Mouse (Mus musculus) stomach, embryonic 16.5 days (tissue): Measurements from ENCODE around the gene Spint5. TPM values are rescaled to one million over a fixed set of nuclear protein-coding genes. Genes with fewer than 3 reads are reported as not detected.
A peak's percentile ranks its signal among the peaks of the same experiment; 100 is the strongest.

Source experiments
- ATAC-seq: fragments of 200-750 bp; cut with Nextera tagmentation; 2 replicates; pipeline ENCODE4 v1.8.0; 2017; ENCODE audit warnings: moderate number of reproducible peaks, moderate TSS enrichment; ENCODE audit not compliant: insufficient read depth, low FRiP score
- H3K27ac ChIP-seq: fragments of 300-500 bp; sonication (generic); 2 replicates; pipeline ENCODE4 v1.5.1; 2014; ENCODE audit warnings: low read length
- H3K27me3 ChIP-seq: fragments of 300-500 bp; sonication (generic); 2 replicates; pipeline ENCODE4 v1.6.1; 2014; ENCODE audit warnings: low read length, control low read depth, mixed read lengths; ENCODE audit not compliant: control insufficient read depth, insufficient read depth
- H3K36me3 ChIP-seq: fragments of 300-500 bp; sonication (generic); 2 replicates; pipeline ENCODE4 v1.6.1; 2014; ENCODE audit warnings: low read length; ENCODE audit not compliant: control insufficient read depth, insufficient read depth
- H3K4me1 ChIP-seq: fragments of 300-500 bp; sonication (generic); 2 replicates; pipeline ENCODE4 v1.6.1; 2014; ENCODE audit warnings: low read length, control low read depth, mixed read lengths; ENCODE audit not compliant: control insufficient read depth, insufficient read depth
- H3K4me2 ChIP-seq: fragments of 300-500 bp; sonication (generic); 2 replicates; pipeline ENCODE4 v1.6.1; 2014; ENCODE audit warnings: low read depth, low read length, mixed read lengths
- H3K4me3 ChIP-seq: fragments of 300-500 bp; sonication (generic); replicated peaks from 2 replicates; pipeline ENCODE4 v1.5.1; 2014; ENCODE audit warnings: mild to moderate bottlenecking, low read length
- H3K9ac ChIP-seq: fragments of 300-500 bp; sonication (generic); 2 replicates; pipeline ENCODE4 v1.6.1; 2014; ENCODE audit warnings: low read length
- H3K9me3 ChIP-seq: fragments of 300-500 bp; sonication (generic); replicated peaks from 2 replicates; pipeline ENCODE4 v1.6.1; 2016; ENCODE audit warnings: low read length, control low read depth; ENCODE audit not compliant: control insufficient read depth
- WGBS: fragments of 180-500 bp; shearing (Covaris S2); extraction: QIAGEN DNeasy Blood & Tissue Kit; methylation state at CpG from one replicate; pipeline ENCODE4 v1.1.7; 2014; 5-methylcytosine and 5-hydroxymethylcytosine counted together
- polyA plus RNA-seq: library from polyadenylated mRNA; unstranded; fragments of >200 nt; fragmentation: Nextera tagmentation; extraction: Ambion mirVana; gene quantifications from 2 replicates; pipeline ENCODE4 v1.2.1, GENCODE M21; 2015

Spint5 gene
- polyA plus RNA-seq, 1 experiment from 2014 or later: not detected

GRCm38 (mm10) chr2:164761502-164761901, 46.4 kb downstream of the Spint5 start:
- Histone ChIP-seq H3K4me3 (no peak overlapping the region), H3K36me3 (peaks cover 33% of the 10 kb centered on the region), H3K4me1 (no peaks in the 10 kb centered on the region), H3K9ac (no peak overlapping the region), H3K27ac (no peak overlapping the region), H3K4me2 (no peak overlapping the region), H3K9me3 (no peaks in the 10 kb centered on the region), H3K27me3 (no peaks in the 10 kb centered on the region)
- ATAC-seq: peak; percentile 70; the same call in 1 of the 2 replicates
- WGBS: 92% methylated on average over 2 of the region's 2 CpGs

- no peaks in the 10 kb centered on the region for H3K4me1 ChIP-seq
- H3K27me3 ChIP-seq: no peaks in the 10 kb centered on the region
- H3K9me3 ChIP-seq: no peaks in the 10 kb centered on the region
- H3K4me3 ChIP-seq: no peak overlapping the region
- H3K4me2 ChIP-seq: no peak overlapping the region
- WGBS: 95% methylated on average over 4 of the region's 4 CpGs
- peaks cover 33% of the 10 kb centered on the region for H3K36me3 ChIP-seq
- H3K9ac ChIP-seq: no peak overlapping the region
- H3K27ac ChIP-seq: no peak overlapping the region
- no peak for ATAC-seq
These were observed 46.9 kb downstream of the Spint5 start for GRCm38 (mm10) chr2:164761971-164762370.

- no peak overlapping the region for H3K9ac ChIP-seq
- no peak for ATAC-seq
- H3K27me3 ChIP-seq: no peaks in the 10 kb centered on the region
- H3K4me1 ChIP-seq: no peaks in the 10 kb centered on the region
- H3K36me3 ChIP-seq: peaks cover 33% of the 10 kb centered on the region
- 87% methylated on average over 7 of the region's 7 CpGs for WGBS
- no peak overlapping the region for H3K4me3 ChIP-seq
- H3K27ac ChIP-seq: no peak overlapping the region
- no peaks in the 10 kb centered on the region for H3K9me3 ChIP-seq
- H3K4me2 ChIP-seq: no peak overlapping the region
These were observed 47.5 kb downstream of the Spint5 start for GRCm38 (mm10) chr2:164762593-164762992.

GRCm38 (mm10) chr2:164765841-164766240, 50.7 kb downstream of the Spint5 start:
- Histone ChIP-seq H3K9me3 (no peaks in the 10 kb centered on the region), H3K4me3 (no peak overlapping the region), H3K27ac (no peak overlapping the region), H3K36me3 (peaks cover 14% of the 10 kb centered on the region), H3K4me2 (no peak overlapping the region), H3K9ac (no peak overlapping the region), H3K27me3 (no peaks in the 10 kb centered on the region), H3K4me1 (peaks cover 9% of the 10 kb centered on the region)
- no peak for ATAC-seq
- 73% methylated on average over 3 of the region's 3 CpGs for WGBS

Other genes with a start within 250 kb of the Spint5 start
- not detected in 2 replicates for gene Trp53tg5, start 241.6 kb upstream of the Spint5 start, polyA plus RNA-seq
- gene Dbndd2, start 229.2 kb upstream of the Spint5 start, polyA plus RNA-seq: 12.1 and 21.3 TPM in 2 replicates
- 69.6 and 72.9 TPM in 2 replicates for gene Pigt, start 217.8 kb upstream of the Spint5 start, polyA plus RNA-seq
- 155 and 197 TPM in 2 replicates for gene Wfdc2, start 152.9 kb upstream of the Spint5 start, polyA plus RNA-seq
- not detected in 2 replicates for gene Spint3, start 141.8 kb upstream of the Spint5 start, polyA plus RNA-seq
- 1.3 and 2.2 TPM in 2 replicates for gene Wfdc6a, start 129.9 kb upstream of the Spint5 start, polyA plus RNA-seq
- not detected in 2 replicates for gene Eppin, start 121.7 kb upstream of the Spint5 start, polyA plus RNA-seq
- gene Wfdc6b, start 101.8 kb upstream of the Spint5 start, polyA plus RNA-seq: not detected in 2 replicates
- not detected in 2 replicates for gene Wfdc8, start 101.7 kb upstream of the Spint5 start, polyA plus RNA-seq
- gene Wfdc16, start 76.5 kb upstream of the Spint5 start, polyA plus RNA-seq: not detected in 2 replicates
- 0.79 TPM in 1 of 2 replicates, not detected in the other for gene Wfdc10, start 59.3 kb upstream of the Spint5 start, polyA plus RNA-seq
- not detected in 2 replicates for gene Wfdc9, start 58.7 kb upstream of the Spint5 start, polyA plus RNA-seq
- not detected in 2 replicates for gene Wfdc11, start 41.2 kb upstream of the Spint5 start, polyA plus RNA-seq
- 4.2 and 5.5 TPM in 2 replicates for gene Wfdc13, start 30.2 kb upstream of the Spint5 start, polyA plus RNA-seq
- not detected in 2 replicates for gene Spint4, start 16.8 kb upstream of the Spint5 start, polyA plus RNA-seq
- gene Wfdc3, start 30.6 kb downstream of the Spint5 start, polyA plus RNA-seq: 1.3 and 1.9 TPM in 2 replicates
- 58.0 and 58.3 TPM in 2 replicates for gene Dnttip1, start 30.7 kb downstream of the Spint5 start, polyA plus RNA-seq
- 332 and 335 TPM in 2 replicates for gene Ube2c, start 54.6 kb downstream of the Spint5 start, polyA plus RNA-seq
- 15.7 and 377 TPM in 2 replicates for gene Tnnc2, start 64.7 kb downstream of the Spint5 start, polyA plus RNA-seq
- 26.3 and 26.5 TPM in 2 replicates for gene Snx21, start 70.5 kb downstream of the Spint5 start, polyA plus RNA-seq
- 23.8 and 23.9 TPM in 2 replicates for gene Acot8, start 89.6 kb downstream of the Spint5 start, polyA plus RNA-seq
- gene Zswim3, start 89.8 kb downstream of the Spint5 start, polyA plus RNA-seq: 8.8 TPM in 2 replicates
- 15.6 and 16.5 TPM in 2 replicates for gene Zswim1, start 107.4 kb downstream of the Spint5 start, polyA plus RNA-seq
- not detected in 2 replicates for gene Spata25, start 113.2 kb downstream of the Spint5 start, polyA plus RNA-seq
- 159 and 162 TPM in 2 replicates for gene Ctsa, start 117.6 kb downstream of the Spint5 start, polyA plus RNA-seq
- gene Neurl2, start 118.2 kb downstream of the Spint5 start, polyA plus RNA-seq: 7.2 and 7.9 TPM in 2 replicates
- gene Pltp, start 142.4 kb downstream of the Spint5 start, polyA plus RNA-seq: 60.1 and 76.5 TPM in 2 replicates
- 58.6 and 69.6 TPM in 2 replicates for gene Pcif1, start 164.0 kb downstream of the Spint5 start, polyA plus RNA-seq
- gene Zfp335, start 196.5 kb downstream of the Spint5 start, polyA plus RNA-seq: 11.3 and 12.4 TPM in 2 replicates
- 5.4 and 5.5 TPM in 2 replicates for gene Mmp9, start 225.5 kb downstream of the Spint5 start, polyA plus RNA-seq
- gene Slc12a5, start 245.5 kb downstream of the Spint5 start, polyA plus RNA-seq: 0.26 and 0.46 TPM in 2 replicates